Mouse (Mus musculus) myocyte (in vitro differentiated cells): Measurements from ENCODE around the gene Islr. TPM values are rescaled to one million over a fixed set of nuclear protein-coding genes. Genes with fewer than 3 reads are reported as not detected.
A peak's percentile ranks its signal among the peaks of the same experiment; 100 is the strongest.

Source experiments
- H3K27me3 ChIP-seq: one replicate; pipeline ENCODE4 v1.6.1; 2011; ENCODE audit not compliant: control insufficient read depth, insufficient read depth, insufficient read length
- H3K36me3 ChIP-seq: one replicate; pipeline ENCODE4 v1.6.1; 2011; ENCODE audit not compliant: control insufficient read depth, insufficient read depth
- H3K4me2 ChIP-seq: one replicate; pipeline ENCODE4 v1.6.1; 2011; ENCODE audit warnings: low read depth, control low read depth
- H3K4me3 ChIP-seq: one replicate; pipeline ENCODE4 v1.5.1; 2011; ENCODE audit warnings: mild to moderate bottlenecking, control low read depth, moderate library complexity
- H3K79me2 ChIP-seq: one replicate; pipeline ENCODE4 v1.6.1; 2011; ENCODE audit not compliant: control insufficient read depth, insufficient read depth
- H3ac ChIP-seq: one replicate; pipeline ENCODE4 v1.6.1; 2011; ENCODE audit not compliant: control insufficient read depth, insufficient read length
- CEBPB ChIP-seq: IDR thresholded peaks from 2 replicates; pipeline ENCODE4 v1.6.1; 2011; ENCODE audit warnings: mild to moderate bottlenecking, moderate library complexity; ENCODE audit not compliant: poor library complexity, insufficient read depth, severe bottlenecking
- E2F4 ChIP-seq: IDR thresholded peaks from one replicate; pipeline ENCODE4 v1.6.1; 2011; ENCODE audit warnings: mild to moderate bottlenecking, control low read depth, moderate library complexity; ENCODE audit not compliant: insufficient read depth
- MAX ChIP-seq: IDR thresholded peaks from one replicate; pipeline ENCODE4 v1.6.1; 2011; ENCODE audit warnings: low read depth, mild to moderate bottlenecking, control low read depth
- MYOD1 ChIP-seq, 3 experiments: IDR thresholded peaks; one replicate each; pipeline ENCODE4 v1.6.1; 2011; ENCODE audit warnings: control low read depth in 2 of 3, low read depth in 2 of 3, mild to moderate bottlenecking in 2 of 3, moderate library complexity in 1 of 3; ENCODE audit not compliant: insufficient read length in 2 of 3, control insufficient read depth in 1 of 3
- MYOG ChIP-seq, 3 experiments: IDR thresholded peaks; one replicate each; pipeline ENCODE4 v1.6.1; 2011; ENCODE audit warnings: control low read depth in 2 of 3, low read depth in 2 of 3, mild to moderate bottlenecking in 2 of 3; ENCODE audit not compliant: insufficient read length in 2 of 3, control insufficient read depth in 1 of 3, insufficient read depth in 1 of 3
- POLR2A ChIP-seq: IDR thresholded peaks from one replicate; pipeline ENCODE4 v1.6.1; 2011; ENCODE audit warnings: low read depth, mild to moderate bottlenecking, control low read depth, moderate library complexity; ENCODE audit not compliant: insufficient read length
- POLR2AphosphoS2 ChIP-seq: IDR thresholded peaks from one replicate; pipeline ENCODE4 v1.6.1; 2011; ENCODE audit warnings: low read depth, control low read depth; ENCODE audit not compliant: insufficient read length
- REST ChIP-seq: IDR thresholded peaks from one replicate; pipeline ENCODE4 v1.6.1; 2011; ENCODE audit warnings: mild to moderate bottlenecking, control low read depth, moderate library complexity; ENCODE audit not compliant: insufficient read depth, insufficient read length
- SRF ChIP-seq: IDR thresholded peaks from one replicate; pipeline ENCODE4 v1.6.1; 2011; ENCODE audit warnings: low read depth; ENCODE audit not compliant: control insufficient read depth, insufficient read length
- TCF12 ChIP-seq: IDR thresholded peaks from one replicate; pipeline ENCODE4 v1.6.1; 2011; ENCODE audit warnings: mild to moderate bottlenecking, control low read depth; ENCODE audit not compliant: poor library complexity, insufficient read depth, severe bottlenecking
- TCF3 ChIP-seq: IDR thresholded peaks from one replicate; pipeline ENCODE4 v1.6.1; 2011; ENCODE audit warnings: low read depth, control low read depth; ENCODE audit not compliant: insufficient read length
- USF1 ChIP-seq: IDR thresholded peaks from one replicate; pipeline ENCODE4 v1.6.1; 2011; ENCODE audit warnings: low read depth, mild to moderate bottlenecking, control low read depth, moderate library complexity
- polyA plus RNA-seq: library from polyadenylated mRNA; unstranded; fragments of >200 nt; fragmentation: generic; extraction: Trizol; gene quantifications from one replicate; pipeline ENCODE4 v1.2.1, GENCODE M21; 2012; ENCODE audit warnings: missing spikeins

Gene Islr
- polyA plus RNA-seq, 1 experiment: 30.3 TPM

DNA sequence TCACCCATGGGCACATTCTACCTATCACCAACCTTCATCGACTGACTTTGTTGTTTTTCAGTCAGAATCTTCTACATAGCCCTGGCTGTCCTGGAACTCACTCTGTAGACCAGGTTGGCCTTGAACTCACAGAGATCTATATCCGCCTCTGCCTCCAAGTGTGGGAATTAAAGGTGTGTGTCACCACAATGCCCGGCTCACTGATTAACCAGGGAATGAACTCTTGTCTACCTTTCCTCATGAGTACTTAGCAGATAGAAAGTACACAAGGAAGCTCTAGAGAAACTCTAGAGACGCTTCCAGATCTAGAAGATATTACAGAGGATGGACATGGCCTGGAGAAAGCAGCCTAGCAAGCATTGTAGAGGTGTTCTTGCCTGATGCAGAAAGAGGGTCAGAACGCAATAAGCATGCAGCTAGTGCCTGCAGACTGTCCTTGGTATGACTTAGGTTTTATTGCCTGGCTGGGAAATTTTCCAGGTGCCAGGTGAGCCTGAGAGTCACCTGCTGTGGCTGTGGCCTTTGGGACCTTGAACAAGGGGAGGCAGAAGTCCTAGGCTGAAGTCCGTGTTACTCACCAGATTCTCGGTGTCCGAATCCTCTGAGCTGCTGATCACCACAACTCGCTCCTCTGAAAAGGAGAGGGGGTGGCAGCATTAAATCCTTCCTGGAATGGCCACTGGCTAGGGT is 24.8 kb upstream of the Islr start:
- Histone ChIP-seq H3K27me3 (no peaks in the 10 kb centered on the region), H3ac (no peak overlapping the region), H3K79me2 (no peaks in the 10 kb centered on the region), H3K4me3 (no peak overlapping the region), H3K4me2 (no peak overlapping the region), H3K36me3 (peaks cover 28% of the 10 kb centered on the region)
- TF ChIP-seq TCF12: no peak
- no peak for TF ChIP-seq MAX
- no peak for TF ChIP-seq E2F4
- no peak for TF ChIP-seq MYOG (IDR thresholded peaks at IDR 0.05; ENCODE audit: control insufficient read depth in 1 of 3, insufficient read depth in 1 of 3, insufficient read length in 2 of 3, low read depth in 2 of 3)
- no peak for TF ChIP-seq TCF3
- TF ChIP-seq MYOD1 (IDR thresholded peaks at IDR 0.05; ENCODE audit: control insufficient read depth in 1 of 3, insufficient read length in 2 of 3, low read depth in 2 of 3): no peak
- TF ChIP-seq CEBPB: no peak
- TF ChIP-seq USF1: no peak
- TF ChIP-seq REST: no peak
- TF ChIP-seq POLR2AphosphoS2: no peak
- no peak for TF ChIP-seq SRF

GRCm38 (mm10) chr9:58225915-58226913 is 22.1 kb upstream of the Islr start:
- H3K4me2 ChIP-seq: no peak overlapping the region
- no peaks in the 10 kb centered on the region for H3K27me3 ChIP-seq
- H3K4me3 ChIP-seq: no peak overlapping the region
- H3K36me3 ChIP-seq: peaks cover 26% of the 10 kb centered on the region
- TF ChIP-seq MYOG (IDR thresholded peaks at IDR 0.05; ENCODE audit: control insufficient read depth in 1 of 3, insufficient read depth in 1 of 3, insufficient read length in 2 of 3, low read depth in 2 of 3): no peak
- no peak for TF ChIP-seq TCF3
- no peak for TF ChIP-seq POLR2AphosphoS2
- no peak for TF ChIP-seq REST
- TF ChIP-seq CEBPB: no peak
- no peak for TF ChIP-seq TCF12
- TF ChIP-seq USF1: no peak
- TF ChIP-seq MYOD1 (IDR thresholded peaks at IDR 0.05; ENCODE audit: control insufficient read depth in 1 of 3, insufficient read length in 2 of 3, low read depth in 2 of 3): no peak
- no peak for TF ChIP-seq SRF
- no peak for TF ChIP-seq POLR2A
- no peak for TF ChIP-seq MAX
- TF ChIP-seq E2F4: no peak
- H3ac ChIP-seq: no peak overlapping the region
- H3K79me2 ChIP-seq: no peaks in the 10 kb centered on the region

GRCm38 (mm10) chr9:58224356-58224755 is 20.2 kb upstream of the Islr start:
- peaks cover 29% of the 10 kb centered on the region for H3K36me3 ChIP-seq
- no peak overlapping the region for H3ac ChIP-seq
- no peak overlapping the region for H3K4me2 ChIP-seq
- no peaks in the 10 kb centered on the region for H3K27me3 ChIP-seq
- no peaks in the 10 kb centered on the region for H3K79me2 ChIP-seq
- no peak overlapping the region for H3K4me3 ChIP-seq
- TF ChIP-seq MYOD1 (IDR thresholded peaks at IDR 0.05; ENCODE audit: control insufficient read depth in 1 of 3, insufficient read length in 2 of 3, low read depth in 2 of 3): peak; percentile 16 to 69 (median 58)
- peak in 1 of 3 experiments; percentile 43 for TF ChIP-seq MYOG (IDR thresholded peaks at IDR 0.05; ENCODE audit: control insufficient read depth in 1 of 3, insufficient read depth in 1 of 3, insufficient read length in 2 of 3, low read depth in 2 of 3)
- no peak for TF ChIP-seq POLR2AphosphoS2
- TF ChIP-seq USF1: no peak
- no peak for TF ChIP-seq POLR2A

- H3K27me3 ChIP-seq: no peaks in the 10 kb centered on the region
- H3K4me2 ChIP-seq: no peak overlapping the region
- no peak overlapping the region for H3ac ChIP-seq
- TF ChIP-seq POLR2AphosphoS2: peak; percentile 16
- no peak for TF ChIP-seq MAX
- peaks cover 17% of the 10 kb centered on the region for H3K36me3 ChIP-seq
- no peak overlapping the region for H3K4me3 ChIP-seq
- no peaks in the 10 kb centered on the region for H3K79me2 ChIP-seq
Measured at GRCm38 (mm10) chr9:58220218-58220903, 16.3 kb upstream of the Islr start.

DNA sequence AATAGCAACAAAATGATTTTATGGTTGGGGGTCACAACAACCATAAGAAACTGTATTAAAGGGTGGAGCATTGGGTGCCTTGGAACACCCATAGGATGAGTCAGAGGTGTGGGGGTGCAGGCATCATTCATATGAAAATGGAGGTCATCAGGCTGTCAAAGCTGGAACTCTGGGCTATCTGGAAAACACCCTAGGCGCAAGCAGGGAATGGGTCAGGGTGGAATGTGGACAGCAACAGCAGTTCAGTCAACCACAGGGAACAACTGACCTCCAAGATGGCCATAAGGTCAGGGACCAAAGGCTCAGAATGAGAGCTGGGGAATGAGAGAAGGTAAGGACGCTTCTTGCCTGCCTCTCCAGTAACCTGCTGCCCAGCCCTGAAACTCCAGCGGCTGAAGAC is 14.4 kb upstream of the Islr start:
- Histone ChIP-seq H3K36me3 (peaks cover 11% of the 10 kb centered on the region), H3ac (no peak overlapping the region), H3K79me2 (no peaks in the 10 kb centered on the region), H3K4me2 (no peak overlapping the region), H3K27me3 (no peaks in the 10 kb centered on the region), H3K4me3 (no peak overlapping the region)
- TF ChIP-seq MAX: no peak
- no peak for TF ChIP-seq TCF12
- no peak for TF ChIP-seq SRF
- no peak for TF ChIP-seq MYOD1 (IDR thresholded peaks at IDR 0.05; ENCODE audit: control insufficient read depth in 1 of 3, insufficient read length in 2 of 3, low read depth in 2 of 3)
- TF ChIP-seq CEBPB: no peak
- TF ChIP-seq TCF3: no peak
- TF ChIP-seq MYOG (IDR thresholded peaks at IDR 0.05; ENCODE audit: control insufficient read depth in 1 of 3, insufficient read depth in 1 of 3, insufficient read length in 2 of 3, low read depth in 2 of 3): no peak
- no peak for TF ChIP-seq E2F4
- TF ChIP-seq POLR2AphosphoS2: no peak
- no peak for TF ChIP-seq REST
- TF ChIP-seq POLR2A: no peak
- no peak for TF ChIP-seq USF1
